Mouse (Mus musculus) stomach, postnatal 0 days (tissue): ENCODE measurements around the gene Fam184b. TPM values are rescaled to one million over a fixed set of nuclear protein-coding genes. Genes with fewer than 3 reads are reported as not detected.

Experiments
- ATAC-seq: fragments of 200-750 bp; cut with Nextera tagmentation; 2 replicates; pipeline ENCODE4 v1.8.0; 2017; ENCODE audit not compliant: low FRiP score, low TSS enrichment
- DNase-seq: peaks from one replicate; pipeline ENCODE4 v3.0.0-alpha.2; 2016; ENCODE audit warnings: low spot score
- H3K27ac ChIP-seq: fragments of 300-500 bp; sonication (generic); replicated peaks from 2 replicates; pipeline ENCODE4 v1.5.1; 2014; ENCODE audit warnings: mild to moderate bottlenecking, control low read depth
- H3K27me3 ChIP-seq: fragments of 300-500 bp; sonication (generic); 2 replicates; pipeline ENCODE4 v1.6.1; 2014; ENCODE audit warnings: low read length; ENCODE audit not compliant: control insufficient read depth, insufficient read depth
- H3K36me3 ChIP-seq: fragments of 300-500 bp; sonication (generic); 2 replicates; pipeline ENCODE4 v1.6.1; 2014; ENCODE audit warnings: low read length, mixed read lengths; ENCODE audit not compliant: control insufficient read depth, insufficient read depth
- H3K4me1 ChIP-seq: fragments of 300-500 bp; sonication (generic); replicated peaks from 2 replicates; pipeline ENCODE4 v1.6.1; 2014; ENCODE audit warnings: antibody characterized with exemption; ENCODE audit not compliant: control insufficient read depth, insufficient read depth
- H3K4me2 ChIP-seq: fragments of 300-500 bp; sonication (generic); replicated peaks from 2 replicates; pipeline ENCODE4 v1.6.1; 2014; ENCODE audit warnings: low read depth, mild to moderate bottlenecking, control low read depth, moderate library complexity
- H3K4me3 ChIP-seq: fragments of 300-500 bp; sonication (generic); 2 replicates; pipeline ENCODE4 v1.5.1; 2014; ENCODE audit warnings: low read depth, low read length, control low read depth
- H3K9ac ChIP-seq: fragments of 300-500 bp; sonication (generic); 2 replicates; pipeline ENCODE4 v1.6.1; 2014; ENCODE audit warnings: mild to moderate bottlenecking, low read length, control low read depth, mixed read lengths
- H3K9me3 ChIP-seq: fragments of 300-500 bp; sonication (generic); 2 replicates; pipeline ENCODE4 v1.6.1; 2016; ENCODE audit warnings: low read length; ENCODE audit not compliant: control insufficient read depth
- CTCF ChIP-seq: IDR thresholded peaks from 2 replicates; pipeline ENCODE4 v1.5.1; 2016; ENCODE audit warnings: antibody characterized with exemption, low read depth, mild to moderate bottlenecking, moderate library complexity
- EP300 ChIP-seq: optimal IDR thresholded peaks from 2 replicates; pipeline ENCODE3; 2016; ENCODE audit warnings: antibody characterized with exemption
- WGBS: fragments of 180-500 bp; shearing (Covaris S2); extraction: QIAGEN DNeasy Blood & Tissue Kit; methylation state at CpG from one replicate; pipeline ENCODE4 v1.1.7; 2014; 5-methylcytosine and 5-hydroxymethylcytosine counted together
- polyA plus RNA-seq: library from polyadenylated mRNA; unstranded; fragments of >200 nt; fragmentation: Nextera tagmentation; extraction: Ambion mirVana; gene quantifications from 2 replicates; pipeline ENCODE4 v1.2.1, GENCODE M21; 2015

Gene Fam184b
- polyA plus RNA-seq, 1 experiment from 2014 or later = 1.9 TPM

- TF ChIP-seq CTCF (no peak), EP300 (no peak)
- Histone ChIP-seq H3K36me3 (peaks cover 3% of the 10 kb centered on the region; the same call in 1 of the 2 replicates), H3K9me3 (no peaks in the 10 kb centered on the region), H3K27ac (no peak overlapping the region), H3K4me2 (no peak overlapping the region), H3K4me3 (no peak overlapping the region), H3K9ac (no peak overlapping the region), H3K4me1 (no peaks in the 10 kb centered on the region), H3K27me3 (no peaks in the 10 kb centered on the region)
- WGBS = 64% methylated on average over 4 of the region's 4 CpGs
- DNase-seq (no peak), ATAC-seq (no peak)
Observed at GRCm38 (mm10) chr5:45677639-45678038, 38.2 kb upstream of the Fam184b start.

- Histone ChIP-seq H3K4me1 (no peaks in the 10 kb centered on the region), H3K27me3 (no peaks in the 10 kb centered on the region), H3K9ac (no peak overlapping the region), H3K4me2 (no peak overlapping the region), H3K27ac (no peak overlapping the region), H3K36me3 (peaks cover 3% of the 10 kb centered on the region; the same call in 1 of the 2 replicates), H3K9me3 (no peaks in the 10 kb centered on the region), H3K4me3 (no peak overlapping the region)
- TF ChIP-seq CTCF (no peak), EP300 (no peak)
- DNase-seq (no peak), ATAC-seq (no peak)
- 98% methylated on average over 1 of the region's 1 CpGs for WGBS
Observed at GRCm38 (mm10) chr5:45675032-45675431, 35.6 kb upstream of the Fam184b start.

- no peak for DNase-seq
- 45% methylated on average over 5 of the region's 5 CpGs for WGBS
- no peaks in the 10 kb centered on the region for H3K9me3 ChIP-seq
- no peaks in the 10 kb centered on the region for H3K4me1 ChIP-seq
- no peak overlapping the region for H3K27ac ChIP-seq
- no peak for ATAC-seq
- H3K36me3 ChIP-seq = no peaks in the 10 kb centered on the region
- H3K27me3 ChIP-seq = no peaks in the 10 kb centered on the region
- TF ChIP-seq EP300 = no peak
- peak overlapping the region; percentile 96; the same call in 1 of the 2 replicates for H3K4me2 ChIP-seq
- no peak overlapping the region for H3K9ac ChIP-seq
- peak overlapping the region; percentile 70 for H3K4me3 ChIP-seq
Observed at GRCm38 (mm10) chr5:45670894-45671494, 31.6 kb upstream of the Fam184b start.

- H3K9me3 ChIP-seq = no peaks in the 10 kb centered on the region
- WGBS = under 1% methylated on average over 13 of the region's 13 CpGs
- H3K27ac ChIP-seq = peak overlapping the region; percentile 73; the same call in 1 of the 2 replicates
- peak overlapping the region; percentile 61 for H3K9ac ChIP-seq
- TF ChIP-seq CTCF (no peak), EP300 (no peak)
- H3K4me1 ChIP-seq = no peaks in the 10 kb centered on the region
- H3K4me2 ChIP-seq = peak overlapping the region; percentile 96
- peak overlapping the region; percentile 70 for H3K4me3 ChIP-seq
- H3K36me3 ChIP-seq = no peaks in the 10 kb centered on the region
- no peaks in the 10 kb centered on the region for H3K27me3 ChIP-seq
- ATAC-seq = no peak
- DNase-seq = no peak
Observed at GRCm38 (mm10) chr5:45670280-45670670, 30.9 kb upstream of the Fam184b start.

GRCm38 (mm10) chr5:45669598-45670279 lies 30.3 kb upstream of the Fam184b start, which contains the start of gene Ncapg:
Ncapg (plus strand) TSS chr5:45669919.
- Histone ChIP-seq H3K4me1 (no peaks in the 10 kb centered on the region), H3K9ac (peak within 1 kb of the TSS; percentile 71), H3K27ac (peak within 1 kb of the TSS; percentile 85), H3K4me3 (peak within 1 kb of the TSS; percentile 70), H3K4me2 (peak within 1 kb of the TSS; percentile 96), H3K36me3 (no peaks in the 10 kb centered on the region), H3K9me3 (no peaks in the 10 kb centered on the region), H3K27me3 (no peaks in the 10 kb centered on the region)
- WGBS = under 1% methylated on average over 66 of the region's 66 CpGs
- ATAC-seq (peak; percentile 100), DNase-seq (peak; percentile 100)
- TF ChIP-seq CTCF = no peak; the same call in 1 of the 2 replicates
- TF ChIP-seq EP300 = peak; percentile 97

GRCm38 (mm10) chr5:45669234-45669597 lies 29.8 kb upstream of the Fam184b start:
- TF ChIP-seq EP300 (no peak), CTCF (no peak)
- no peak for DNase-seq

More at GRCm38 (mm10) chr5:45669234-45669597, 29.8 kb upstream of the Fam184b start:
- H3K27ac ChIP-seq = peak overlapping the region; percentile 85
- no peaks in the 10 kb centered on the region for H3K36me3 ChIP-seq
- peak overlapping the region; percentile 92 for H3K4me2 ChIP-seq
- WGBS = under 1% methylated on average over 27 of the region's 27 CpGs
- H3K27me3 ChIP-seq = no peaks in the 10 kb centered on the region
- peak overlapping the region; percentile 71 for H3K9ac ChIP-seq
- H3K4me3 ChIP-seq = peak overlapping the region; percentile 70
- H3K4me1 ChIP-seq = no peaks in the 10 kb centered on the region
- no peaks in the 10 kb centered on the region for H3K9me3 ChIP-seq
- peak; percentile 67 for ATAC-seq
